Mouse (Mus musculus) 3134 (cell line): ENCODE measurements around the gene Prm3.

ENCODE experiments used
- DNase-seq: peaks from one replicate; pipeline ENCODE4 v3.0.0-alpha.2; 2011; ENCODE audit warnings: low spot score; ENCODE audit not compliant: insufficient read length; ENCODE audit errors: extremely low read depth

Gene Prm3

DNA sequence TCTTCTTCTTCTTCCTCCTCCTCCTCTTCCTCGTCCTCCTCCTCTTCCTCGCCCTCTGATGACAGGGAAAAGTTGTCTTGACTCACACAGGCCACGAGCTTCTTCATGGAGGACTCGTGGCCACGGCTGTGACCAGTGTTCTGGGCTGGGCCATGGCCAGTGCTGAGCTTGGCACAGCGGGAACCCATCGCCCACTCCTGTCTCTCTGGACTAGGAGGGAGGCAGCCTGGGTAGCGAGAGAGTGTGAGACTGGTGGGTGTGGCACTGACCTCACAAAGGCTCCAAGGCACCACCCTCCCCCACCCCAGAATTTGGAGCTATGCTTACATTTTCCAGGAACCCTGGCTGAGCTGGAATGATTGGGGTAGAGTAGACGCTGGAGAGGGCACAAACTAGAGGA is at the start of gene Prm3:
Gene Prm3, minus strand, starts transcription at position 213 of the 400 bp plus-strand sequence.
- no peak for DNase-seq

DNA sequence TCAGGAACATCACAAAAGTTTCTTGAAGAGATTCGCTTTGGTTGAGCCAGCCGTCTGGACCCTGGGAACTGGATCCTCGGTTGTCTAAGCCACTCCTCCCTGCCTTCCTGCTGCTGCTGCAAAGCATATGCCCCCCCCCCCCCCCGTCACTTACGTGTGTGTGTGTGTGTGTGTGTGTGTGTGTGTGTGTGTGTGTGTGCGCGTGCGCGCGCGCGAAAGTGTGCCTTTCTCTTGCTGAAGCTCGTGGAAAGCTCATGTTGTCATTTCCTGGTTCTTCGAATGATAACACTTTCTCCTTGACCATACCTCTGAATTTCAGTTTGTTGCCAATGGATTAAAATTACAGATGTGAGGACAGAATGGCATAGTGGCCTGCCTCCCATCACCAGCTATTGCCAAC is 49.3 kb upstream of the Prm3 start:
- DNase-seq, result no peak

DNA sequence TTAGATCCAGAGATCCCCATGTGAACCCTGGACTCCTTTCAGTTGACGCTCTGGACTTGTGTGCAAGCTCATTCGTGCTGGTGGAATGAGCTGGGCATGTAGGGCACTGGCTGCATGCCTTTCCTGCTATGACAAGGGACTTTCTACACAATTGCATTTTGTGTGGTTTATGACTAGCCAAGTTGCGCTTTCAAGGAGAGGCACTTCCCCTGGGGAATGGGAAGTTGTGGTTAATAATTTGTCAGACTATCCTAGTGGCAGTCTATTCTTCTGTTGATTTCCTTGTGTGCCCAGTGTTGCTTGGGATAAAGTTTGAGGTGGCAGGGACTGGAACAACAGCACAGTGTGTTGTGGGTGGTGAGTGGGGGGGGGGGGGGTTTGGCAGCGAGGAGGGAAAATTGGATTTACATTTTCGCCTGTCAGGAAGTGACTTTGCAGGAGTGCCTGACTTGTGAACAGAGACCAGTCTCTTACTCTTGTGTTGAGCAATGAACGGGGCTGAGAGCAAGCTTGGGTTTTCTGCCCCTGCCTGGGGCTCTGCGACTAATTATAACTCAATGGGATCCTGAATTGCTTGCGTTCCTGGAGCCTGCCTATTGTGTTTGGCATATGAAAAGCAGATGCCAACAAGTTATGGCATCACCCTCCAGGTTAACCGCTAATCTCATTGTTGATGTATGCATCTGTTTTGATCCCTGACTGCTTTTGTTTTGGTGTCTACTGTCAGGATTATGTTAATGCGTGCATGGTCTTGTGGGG is 48.0 kb upstream of the Prm3 start:
- peak; percentile 73 for DNase-seq

DNA sequence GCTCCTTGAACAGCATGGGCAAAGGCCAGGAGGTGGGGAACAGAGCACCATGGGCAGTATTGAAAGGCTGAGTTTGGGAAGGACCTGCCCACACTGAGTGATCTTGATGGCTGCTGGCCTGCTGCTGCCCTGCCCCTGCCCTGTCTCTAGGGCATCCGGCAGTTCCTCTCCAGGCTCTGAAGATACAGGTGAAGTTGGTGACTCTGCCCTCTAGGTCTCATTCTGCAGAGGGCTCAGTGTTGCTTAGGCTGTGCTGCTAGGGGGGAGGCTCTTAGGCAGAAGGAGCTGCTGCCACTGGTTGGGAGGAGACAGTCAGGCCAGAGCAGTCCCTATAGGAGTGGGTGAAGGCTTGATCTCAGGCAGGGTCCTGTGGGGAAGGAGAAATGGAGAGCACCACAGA is 47.2 kb upstream of the Prm3 start:
- no peak for DNase-seq

DNA sequence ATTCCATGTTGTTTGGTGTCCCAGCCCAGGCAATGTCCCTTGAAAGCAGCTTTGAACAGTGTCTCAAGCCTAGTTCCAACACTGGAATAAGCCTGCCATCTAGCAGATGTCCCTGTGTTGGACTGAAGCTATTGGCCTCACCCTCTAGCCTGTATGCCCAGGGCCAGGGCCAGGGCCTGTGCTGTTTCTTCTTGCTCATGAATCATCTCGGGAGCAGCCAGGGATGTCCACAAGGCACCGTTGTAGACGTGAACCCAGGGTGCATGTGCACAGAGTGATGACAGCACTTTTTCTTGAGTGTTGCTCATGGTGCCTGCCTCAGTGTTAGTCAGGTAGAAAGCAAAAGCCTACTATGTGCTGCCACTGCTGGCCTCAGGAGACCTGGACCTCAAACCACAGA is 46.5 kb upstream of the Prm3 start:
- DNase-seq, result peak; percentile 43

DNA sequence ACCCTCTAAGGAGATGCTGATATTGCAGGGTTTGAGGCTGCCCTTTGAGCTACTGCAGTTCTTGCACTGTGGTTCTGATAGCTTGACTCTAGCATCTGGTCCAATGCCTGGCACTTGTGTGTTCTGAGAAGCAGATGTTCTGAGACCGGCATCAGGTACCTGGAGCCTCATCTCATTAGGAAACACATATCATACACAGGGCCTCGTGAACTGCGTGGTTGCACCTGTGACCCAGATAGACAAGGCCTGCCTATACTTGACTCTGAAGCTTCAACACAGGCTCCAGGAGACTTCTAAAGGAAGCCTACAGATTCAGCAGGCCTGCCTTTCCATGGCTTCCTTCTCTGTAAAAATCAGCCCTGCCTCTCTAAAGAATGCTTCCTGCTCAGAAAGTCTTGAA is 45.7 kb upstream of the Prm3 start:
- no peak for DNase-seq

DNA sequence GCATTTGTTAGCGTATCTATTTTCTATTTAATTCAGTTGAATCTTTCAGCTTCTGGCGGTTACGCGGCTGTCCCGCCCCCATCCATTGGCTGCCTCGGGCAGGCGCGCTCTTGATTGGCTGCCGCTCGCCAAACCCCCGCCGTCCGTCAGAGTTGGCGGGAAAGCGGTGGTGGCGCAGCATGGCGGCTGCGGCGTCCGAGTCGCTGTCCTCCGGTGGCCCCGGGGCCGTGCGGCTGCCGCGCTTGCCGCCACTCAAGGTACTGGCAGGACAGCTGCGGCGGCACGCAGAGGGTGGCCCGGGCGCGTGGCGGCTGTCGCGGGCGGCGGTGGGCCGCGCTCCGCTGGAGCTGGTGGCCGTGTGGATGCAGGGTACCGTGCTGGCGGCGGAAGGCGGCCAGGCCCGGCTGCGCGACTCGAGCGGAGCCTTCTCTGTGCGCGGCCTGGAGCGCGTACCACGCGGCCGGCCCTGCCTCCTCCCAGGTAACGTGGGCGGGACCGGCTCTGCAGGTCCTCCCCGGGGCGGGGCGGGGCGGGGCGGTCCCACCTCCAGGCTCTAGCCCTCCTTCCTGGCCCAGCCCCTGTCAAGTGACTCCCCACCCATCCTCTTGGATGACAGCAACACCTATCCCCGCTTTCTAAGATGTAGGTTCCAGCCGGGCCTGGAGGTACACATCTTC is 44.3 kb upstream of the Prm3 start, which contains the start of gene Rmi2:
Gene Rmi2, plus strand, starts transcription at position 149 of the 677 bp plus-strand sequence.
- DNase-seq, result peak; percentile 88

DNA sequence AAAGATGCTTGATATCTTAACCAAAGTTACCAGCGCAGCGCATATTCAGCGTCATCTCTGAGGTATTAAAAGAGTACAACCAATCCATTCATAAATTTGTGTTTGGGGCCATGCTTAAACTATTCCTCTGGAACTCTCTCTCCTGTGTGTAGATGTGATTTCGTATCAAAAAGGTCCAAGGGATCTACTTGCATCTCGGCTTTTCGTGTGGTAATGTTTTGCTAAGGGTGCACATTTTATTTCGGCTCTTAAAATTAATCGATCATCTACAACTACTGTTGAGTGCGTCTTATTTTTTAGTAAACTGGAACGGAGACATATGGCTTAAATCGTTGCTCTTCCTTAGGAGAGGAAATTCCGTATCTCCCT is 43.8 kb upstream of the Prm3 start:
- DNase-seq, result no peak

DNA sequence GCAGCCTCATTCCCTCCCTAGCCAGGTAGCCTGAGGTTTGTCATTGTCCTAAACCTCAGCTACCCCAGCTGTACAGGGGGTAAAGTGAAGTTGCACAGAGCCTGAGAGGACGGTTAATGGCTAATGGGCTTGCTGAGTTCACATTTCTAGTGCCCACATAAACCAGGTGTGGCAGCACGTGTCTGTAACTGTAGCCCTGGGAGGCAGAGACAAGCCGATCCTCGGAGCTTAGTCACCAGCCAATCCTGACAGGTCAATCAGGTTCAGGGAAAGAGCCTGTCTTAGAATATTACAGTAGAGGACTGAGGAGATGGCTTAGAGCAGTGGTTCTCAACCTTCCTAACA is 37.7 kb upstream of the Prm3 start:
- DNase-seq, result no peak

DNA sequence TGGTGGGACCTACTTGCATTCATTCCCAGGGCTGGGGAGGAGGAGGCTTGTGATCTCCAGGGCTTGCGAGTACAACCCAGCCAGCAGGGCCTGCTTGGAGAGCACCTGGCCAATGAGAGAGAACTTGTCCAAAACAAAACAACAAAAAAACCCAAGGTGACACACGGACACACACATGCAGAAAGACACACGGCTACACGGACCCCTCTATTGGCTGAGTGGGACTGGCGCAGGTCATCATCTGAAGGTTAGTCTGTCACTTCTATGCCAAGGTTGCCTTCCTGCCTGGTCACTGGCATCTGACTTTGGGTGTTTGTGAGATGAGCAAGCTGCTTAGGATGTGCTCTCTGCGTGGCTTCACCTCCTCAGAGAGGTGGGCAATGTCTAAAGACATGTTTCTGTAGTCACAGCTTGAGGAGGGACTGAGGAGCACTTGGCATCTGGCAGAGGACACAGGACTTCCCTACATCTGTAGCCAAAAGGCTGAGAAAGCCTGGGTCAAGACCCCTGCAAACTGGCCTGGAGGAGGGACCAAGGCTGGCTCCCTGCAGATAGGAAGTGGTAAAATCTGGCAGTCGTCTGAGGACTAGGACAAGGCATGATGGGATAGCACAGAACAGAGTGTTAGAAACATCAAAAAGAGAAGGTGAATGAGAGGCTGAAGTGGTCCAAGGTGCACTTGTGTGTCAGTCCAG is 37.2 kb upstream of the Prm3 start:
- DNase-seq, result no peak

DNA sequence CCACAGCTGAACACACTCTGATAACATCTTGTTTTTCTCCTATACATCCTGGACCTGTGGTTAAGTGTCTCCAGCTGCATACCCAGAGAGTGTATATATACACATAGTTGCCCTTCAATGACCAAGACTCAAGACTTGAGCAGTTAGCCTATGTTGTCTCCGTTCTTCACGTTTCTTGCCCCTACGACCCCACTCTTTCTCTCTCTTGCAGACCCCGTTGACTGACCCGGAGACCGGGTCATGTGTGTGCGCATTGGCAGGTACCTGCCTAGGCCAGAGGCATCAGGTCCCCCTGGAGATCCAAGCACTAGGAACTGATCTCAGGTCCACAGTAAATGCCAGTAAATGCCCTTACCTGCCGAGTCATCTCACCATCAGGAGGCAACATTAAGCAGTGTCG is 36.6 kb upstream of the Prm3 start:
- DNase-seq, result no peak

DNA sequence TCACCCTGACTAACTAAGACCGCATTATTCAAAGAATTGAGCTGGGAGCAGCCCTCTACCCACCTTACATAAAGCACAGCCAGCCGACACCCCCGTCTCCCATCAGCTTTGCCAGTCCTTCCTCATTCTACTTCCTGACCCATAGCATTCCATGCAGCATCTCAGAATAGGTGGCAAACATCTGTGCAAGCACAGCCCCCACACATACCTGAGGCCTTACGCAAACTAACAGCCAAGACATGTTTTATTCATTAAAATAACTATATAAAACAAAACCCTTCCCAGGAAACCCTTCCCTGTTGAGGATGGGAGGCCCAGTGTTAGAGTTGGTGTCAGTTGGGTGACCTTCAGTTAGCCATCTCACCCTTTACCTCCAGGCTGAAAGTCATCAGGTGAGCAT is 35.1 kb upstream of the Prm3 start:
- DNase-seq, result no peak

DNA sequence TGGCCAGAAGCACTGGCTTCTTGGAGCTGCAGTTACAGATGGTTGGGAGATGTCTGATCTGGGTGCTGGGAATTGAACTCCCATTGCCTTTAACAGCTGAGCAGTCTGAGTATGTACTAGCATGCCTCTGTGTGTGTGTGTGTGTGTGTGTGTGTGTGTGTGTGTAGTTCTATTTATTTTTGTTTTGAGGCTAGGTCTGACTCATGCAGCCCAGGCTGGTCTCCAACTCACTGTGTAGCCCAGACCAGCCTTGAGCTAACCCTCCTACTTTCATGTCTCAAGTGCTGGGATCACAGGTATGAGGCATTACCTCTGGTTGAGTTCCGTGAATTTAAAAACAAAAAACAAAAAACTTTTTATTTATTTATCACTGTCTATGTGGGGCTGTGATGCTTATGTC is 33.8 kb upstream of the Prm3 start:
- peak; percentile 51 for DNase-seq

DNA sequence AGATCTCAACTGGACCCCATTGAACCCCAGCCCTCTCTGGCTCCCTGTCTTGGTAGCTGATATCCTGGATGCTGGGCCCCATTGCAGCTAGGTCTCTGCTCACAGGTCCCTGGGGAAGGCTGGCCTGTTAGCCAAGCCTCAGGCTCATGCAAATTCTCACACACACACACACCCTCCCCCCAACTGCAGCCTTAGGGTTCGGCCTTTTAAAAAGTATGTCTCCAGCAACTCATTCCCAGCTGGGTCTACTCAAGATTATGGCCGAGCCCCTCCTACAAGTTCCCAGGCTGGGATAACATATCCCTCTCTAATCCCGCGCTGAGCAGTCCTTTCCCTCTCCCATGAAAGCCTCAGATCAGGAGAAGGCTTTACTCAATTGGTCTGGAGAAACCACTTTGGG is 30.7 kb upstream of the Prm3 start:
- DNase-seq, result no peak

DNA sequence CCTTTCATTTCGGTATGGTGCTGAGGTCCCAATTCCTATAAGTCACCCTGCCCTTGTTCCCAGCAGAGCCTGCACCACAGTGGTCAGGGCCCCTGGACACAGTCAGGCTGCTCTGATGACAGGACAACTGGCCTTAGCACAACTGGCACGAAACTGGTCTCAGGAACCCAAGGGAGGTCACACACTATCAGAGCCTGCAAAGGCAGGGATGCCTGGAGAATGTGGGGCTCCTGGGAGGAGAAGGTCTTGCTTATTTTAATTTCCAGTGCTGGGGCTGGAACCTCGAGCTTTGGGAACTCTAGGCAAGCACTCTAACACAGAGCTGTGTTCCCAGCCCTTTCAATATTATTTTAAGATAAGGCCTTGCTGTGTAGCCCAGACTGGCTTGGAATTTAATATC is 29.3 kb upstream of the Prm3 start:
- no peak for DNase-seq

DNA sequence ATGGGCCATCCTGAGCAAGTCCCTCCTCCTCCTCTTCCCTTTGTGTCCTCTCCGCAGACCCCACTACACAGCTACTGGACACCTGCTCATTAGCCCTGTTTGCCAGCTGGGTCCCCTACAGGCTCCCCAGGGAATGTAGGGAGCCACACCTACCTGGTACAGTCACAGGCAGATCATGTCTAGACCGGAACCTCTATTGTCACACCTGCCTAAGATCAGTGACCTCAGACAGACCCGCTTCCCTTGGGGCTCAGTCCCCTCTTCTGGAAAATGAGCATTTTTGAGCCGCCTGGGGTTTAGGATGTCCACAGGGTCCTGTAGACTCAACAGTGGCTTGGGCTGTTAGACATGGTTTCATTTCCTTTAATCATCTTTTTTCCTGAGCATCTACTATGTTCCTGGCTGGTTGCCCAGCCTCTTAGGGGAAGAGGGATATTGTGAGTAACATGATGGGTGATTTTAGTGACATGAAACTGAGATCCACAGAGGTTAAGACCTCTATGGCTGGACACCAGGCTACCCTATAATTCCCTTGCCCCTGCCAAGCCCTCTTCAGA is 27.9 kb upstream of the Prm3 start:
- no peak for DNase-seq

DNA sequence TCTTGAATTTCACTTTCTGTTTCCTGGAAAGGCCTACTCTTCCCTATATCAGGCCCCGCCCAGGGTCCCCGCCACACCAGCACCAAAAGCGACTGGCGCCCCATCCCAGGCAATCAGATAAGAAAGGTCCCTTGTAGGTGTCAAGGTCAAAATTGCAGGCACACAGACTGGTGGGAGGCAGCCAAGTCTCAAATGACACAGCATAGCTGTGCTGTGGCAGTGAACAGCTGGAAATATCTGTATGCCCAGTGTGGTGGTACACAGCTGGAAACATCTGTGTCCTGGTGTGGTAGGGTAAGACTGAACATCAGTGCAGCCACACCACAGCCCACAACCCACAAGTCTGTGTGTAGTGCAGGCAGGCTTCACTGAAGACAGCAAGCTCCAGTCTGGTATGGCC is 24.1 kb upstream of the Prm3 start:
- peak; percentile 42 for DNase-seq

DNA sequence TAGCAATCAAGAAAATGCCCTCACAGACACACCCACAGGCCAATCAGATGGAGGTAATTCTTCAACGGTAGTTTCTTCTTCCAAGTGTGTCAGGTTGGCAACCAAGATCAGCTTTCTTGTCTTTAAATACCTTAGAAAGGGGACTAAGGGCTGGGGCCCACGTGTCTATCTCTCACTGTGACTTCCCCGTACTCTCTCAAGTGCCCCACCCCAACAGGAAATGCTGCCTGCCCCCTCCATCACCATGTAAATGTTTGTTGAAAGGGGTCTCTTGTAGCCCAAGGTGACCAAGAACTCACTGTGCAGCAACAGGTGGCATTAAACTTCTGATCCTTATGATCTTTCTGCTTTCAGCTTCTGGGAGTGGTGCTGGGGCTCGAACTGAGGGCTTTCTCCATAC is 23.0 kb upstream of the Prm3 start:
- no peak for DNase-seq

DNA sequence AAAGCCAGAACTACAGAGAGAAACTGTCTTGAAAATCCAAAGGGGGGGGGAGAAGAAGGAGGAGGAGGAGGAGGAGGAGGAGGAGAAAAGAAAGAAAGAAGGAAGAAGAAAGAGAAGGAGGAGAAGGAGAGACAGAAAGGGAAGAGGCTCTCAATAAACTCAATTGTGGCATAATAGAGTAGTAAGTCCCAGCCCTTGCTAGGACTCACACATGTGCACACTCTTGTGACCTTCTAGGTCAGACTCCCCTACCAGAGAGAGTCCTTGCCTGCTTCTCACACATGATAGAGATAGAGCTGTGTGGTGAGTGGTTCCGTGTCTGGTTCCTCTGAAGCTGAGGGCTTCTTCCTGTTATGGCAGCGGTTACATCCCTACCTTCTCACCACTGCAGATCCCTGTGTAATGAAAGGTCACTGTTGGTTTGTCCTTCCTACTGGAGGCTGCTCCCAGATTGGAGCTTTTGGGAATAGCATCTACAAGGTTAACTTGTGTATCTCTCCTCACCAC is 22.2 kb upstream of the Prm3 start, which contains the start of gene Gm11172:
Gene Gm11172, plus strand, starts transcription at position 51 of the 507 bp plus-strand sequence.
- no peak for DNase-seq

DNA sequence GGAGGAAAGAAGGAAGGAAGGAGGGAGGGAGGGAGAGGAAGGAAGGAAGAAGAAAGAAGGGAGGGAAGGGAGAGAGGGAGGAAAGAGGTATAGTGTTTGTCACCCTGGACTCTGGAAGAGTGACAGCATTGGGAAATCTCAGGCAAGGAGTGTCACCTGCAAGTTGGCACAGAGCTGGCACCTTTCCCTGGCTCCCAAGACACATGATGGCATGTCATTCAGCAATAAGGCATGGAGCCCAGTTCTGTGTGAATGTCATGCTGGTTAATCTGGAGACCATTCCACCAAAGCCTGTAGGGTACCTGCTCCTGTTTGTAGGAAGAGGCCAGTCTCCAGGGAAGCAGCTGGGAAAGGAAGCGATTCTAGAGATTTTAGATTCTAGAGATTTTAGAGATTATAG is 19.7 kb upstream of the Prm3 start:
- DNase-seq, result no peak

DNA sequence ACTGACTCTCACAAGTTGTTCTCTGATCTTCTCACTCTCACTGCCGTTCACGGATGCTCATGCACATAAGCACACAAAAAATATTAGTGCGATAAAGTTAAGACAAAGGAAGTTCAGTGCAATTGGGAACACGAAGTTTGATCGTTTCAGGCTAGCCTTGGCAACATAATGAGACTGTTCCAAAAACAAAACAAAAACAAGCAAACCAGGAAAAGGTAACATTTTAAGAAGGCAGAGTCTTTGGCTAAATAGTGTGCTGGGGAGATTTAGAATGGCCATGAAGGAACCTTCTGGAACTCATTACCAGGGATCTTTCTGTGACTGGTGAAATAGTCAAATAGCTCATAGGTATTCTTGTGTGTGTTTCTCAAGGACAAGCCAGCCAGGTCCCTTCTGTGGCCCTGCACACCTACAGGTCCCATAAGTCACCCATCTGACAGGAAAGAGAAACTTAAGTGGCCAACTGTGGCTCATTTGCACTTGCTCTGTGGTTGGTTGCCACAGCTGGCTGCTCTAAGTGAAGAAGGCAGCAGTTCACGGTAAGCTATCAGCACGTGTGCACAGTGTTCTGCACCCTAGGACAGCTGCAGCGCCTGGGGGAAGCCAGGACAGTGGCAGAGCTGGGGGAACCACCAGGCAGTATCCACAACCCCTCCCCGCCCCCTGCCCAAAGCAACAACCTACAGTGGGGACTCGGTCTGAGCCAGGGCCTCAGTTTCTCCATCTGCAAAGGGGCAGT is 15.2 kb upstream of the Prm3 start, which contains the start of gene Prm1:
Gene Prm1, minus strand, starts transcription at position 51 of the 739 bp plus-strand sequence.
- DNase-seq, result no peak
